Mouse (Mus musculus): ENCODE results near the gene Zfp652. TPM values are rescaled to one million over a fixed set of nuclear protein-coding genes. Genes with fewer than 3 reads are reported as not detected.
A peak's percentile ranks its signal among the peaks of the same experiment; 100 is the strongest.

Gene Zfp652
- total RNA-seq, 2 experiments from 2014 or later: 48.9 to 52.2 TPM

DNA sequence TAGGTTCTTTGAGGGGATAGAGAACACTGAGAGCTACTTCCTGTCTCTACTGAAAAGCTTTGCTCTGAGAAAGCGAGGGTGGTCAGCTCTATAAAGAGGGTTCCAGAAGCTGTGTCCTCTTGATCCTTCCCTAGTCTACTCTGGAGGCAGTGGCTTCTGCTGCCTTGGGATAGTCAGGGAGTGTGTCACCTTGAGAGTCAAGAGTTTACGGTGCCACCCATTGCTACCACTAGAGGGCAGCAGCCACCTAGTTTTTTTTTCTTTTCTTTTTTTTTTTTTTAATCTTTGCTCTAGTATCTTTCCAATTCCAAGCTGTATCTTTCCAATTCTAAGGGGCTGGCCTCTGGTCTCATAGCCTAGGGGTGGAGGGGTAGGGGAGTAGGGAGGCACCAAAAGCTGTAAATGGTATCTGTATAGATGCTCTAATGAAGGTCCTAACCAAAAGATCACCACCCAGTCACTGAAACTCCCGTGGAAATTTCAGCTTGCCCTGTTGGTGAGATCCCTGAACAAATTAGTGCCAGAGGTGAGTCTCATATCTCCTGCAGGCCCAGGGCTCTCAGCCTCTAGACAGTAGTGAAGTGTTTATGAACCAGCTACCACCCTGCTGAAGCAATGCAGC, 115.1 kb downstream of the Zfp652 start:
- peak; percentile 79 to 89 for DNase-seq
- intact Hi-C loops (cut with DNase I): loop anchor here (1.0 to 2.0 kb wide), 3 partner anchors 26 to 153 kb away; no protein-coding TSS in a partner anchor

DNA sequence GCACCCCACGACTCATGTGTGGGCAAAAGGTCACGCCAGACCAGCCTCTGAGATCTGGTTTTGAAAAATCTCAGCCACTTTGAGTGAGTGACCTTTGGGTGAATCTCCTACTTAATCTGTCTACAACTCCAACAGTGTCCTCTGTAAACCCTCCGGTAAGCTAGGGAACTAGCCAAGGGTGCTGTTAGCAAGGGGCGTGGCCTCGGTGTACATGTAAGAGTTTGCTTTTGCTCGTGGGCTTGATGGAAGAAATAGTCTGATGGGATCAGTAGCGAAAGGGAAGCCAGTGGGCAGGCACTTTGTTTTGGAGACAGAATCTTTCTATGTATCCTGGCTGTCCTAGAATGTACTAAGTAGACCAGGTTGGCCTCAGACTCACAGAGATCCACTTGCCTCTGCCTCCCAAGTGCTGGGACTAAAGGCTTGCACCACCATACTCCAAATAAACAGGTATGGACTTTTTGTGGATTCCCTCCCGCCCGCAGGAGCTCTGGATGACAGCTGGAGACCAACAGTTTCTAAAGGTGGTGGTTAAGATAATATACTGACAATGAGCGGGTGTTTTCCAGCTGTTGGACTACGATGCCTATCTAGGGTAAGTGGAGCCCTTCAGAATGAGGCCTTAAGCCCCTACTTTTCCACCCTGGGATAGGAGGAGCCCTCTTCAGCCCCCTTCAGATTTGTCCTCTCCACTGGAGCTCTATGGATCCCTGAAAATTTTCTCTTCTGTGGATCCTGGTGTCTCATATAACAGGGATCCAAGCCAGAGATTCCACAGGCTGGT, 115.9 kb downstream of the Zfp652 start:
- intact Hi-C loops (cut with DNase I): loop anchor here (2.0 kb wide), 1 partner anchor 152 kb away; no protein-coding TSS in a partner anchor
- no peak for DNase-seq

DNA sequence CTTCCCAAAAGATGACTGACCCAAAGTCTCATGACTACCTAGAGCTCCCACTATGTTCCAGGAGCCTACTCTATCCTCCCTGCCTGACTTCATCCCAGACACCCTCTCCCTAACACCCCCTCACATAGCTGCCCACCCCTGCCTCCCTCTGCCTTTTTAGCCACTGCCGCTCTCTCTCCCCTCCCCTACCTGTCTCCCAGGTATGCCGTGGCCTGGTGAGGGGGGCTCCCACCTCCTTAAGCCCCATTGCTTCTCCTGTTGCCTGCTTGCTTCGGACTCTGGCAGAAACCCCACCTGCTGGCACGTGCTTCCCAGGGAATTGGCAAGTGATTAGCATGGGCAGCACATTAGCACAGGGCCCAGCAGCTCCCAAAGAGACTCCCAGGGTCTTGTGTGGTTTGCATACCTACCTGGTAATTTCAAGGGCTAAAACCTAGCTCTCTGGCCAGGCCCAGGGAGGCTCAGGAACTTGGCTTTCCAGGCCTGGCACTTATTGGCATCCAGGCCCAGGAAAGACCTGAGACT, 117.1 kb downstream of the Zfp652 start:
- intact Hi-C loops (cut with DNase I): loop anchor here (2.0 kb wide), 1 partner anchor 151 kb away; no protein-coding TSS in a partner anchor
- no peak for DNase-seq

DNA sequence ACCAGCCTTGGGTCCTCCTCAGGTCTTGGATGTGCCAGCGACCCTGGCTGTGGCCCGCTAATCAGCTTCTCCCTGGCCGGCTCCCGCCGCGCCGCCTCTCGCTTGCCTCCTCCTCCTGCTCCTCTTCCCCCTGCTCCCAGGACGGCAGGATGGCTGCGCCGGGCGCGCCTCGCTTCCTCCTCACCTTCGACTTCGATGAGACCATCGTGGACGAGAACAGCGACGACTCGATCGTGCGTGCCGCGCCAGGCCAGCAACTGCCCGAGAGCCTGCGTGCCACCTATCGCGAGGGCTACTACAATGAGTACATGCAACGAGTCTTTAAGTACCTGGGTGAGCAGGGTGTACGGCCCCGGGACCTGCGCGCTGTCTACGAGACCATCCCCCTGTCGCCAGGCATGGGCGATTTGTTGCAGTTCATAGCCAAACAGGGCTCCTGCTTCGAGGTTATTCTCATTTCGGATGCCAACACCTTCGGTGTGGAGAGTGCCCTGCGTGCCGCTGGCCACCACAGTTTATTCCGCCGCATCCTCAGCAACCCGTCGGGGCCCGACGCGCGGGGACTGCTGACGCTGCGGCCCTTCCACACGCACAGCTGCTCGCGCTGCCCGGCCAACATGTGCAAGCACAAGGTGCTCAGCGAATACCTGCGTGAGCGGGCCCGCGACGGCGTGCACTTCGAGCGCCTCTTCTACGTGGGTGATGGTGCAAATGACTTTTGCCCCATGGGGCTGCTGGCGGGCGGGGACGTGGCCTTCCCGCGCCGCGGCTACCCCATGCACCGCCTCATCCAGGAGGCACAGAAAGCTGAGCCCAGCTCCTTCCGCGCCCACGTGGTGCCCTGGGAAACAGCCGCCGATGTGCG, 118.2 kb downstream of the Zfp652 start:
- intact Hi-C loops (cut with DNase I): no loop called here
- peak in 1 of 2 experiments; percentile 28 for DNase-seq

DNA sequence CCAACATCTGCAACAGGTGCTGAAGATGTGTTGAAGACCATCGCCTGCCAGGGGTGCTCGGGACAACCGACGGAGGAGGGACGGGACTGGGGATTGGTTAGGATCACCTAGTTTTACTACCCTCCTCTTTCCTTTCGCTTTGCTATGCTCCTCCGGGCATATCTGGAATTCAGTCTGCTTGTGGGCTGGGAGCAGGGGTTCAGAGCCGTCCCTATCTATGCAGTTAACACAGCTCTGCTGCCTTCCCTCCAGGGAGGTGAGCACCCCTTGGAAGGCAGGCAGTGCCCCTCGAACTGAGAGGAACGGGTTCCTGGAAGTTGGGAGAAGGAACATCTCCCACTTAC, 118.8 kb downstream of the Zfp652 start:
- intact Hi-C loops (cut with DNase I): no loop called here

DNA sequence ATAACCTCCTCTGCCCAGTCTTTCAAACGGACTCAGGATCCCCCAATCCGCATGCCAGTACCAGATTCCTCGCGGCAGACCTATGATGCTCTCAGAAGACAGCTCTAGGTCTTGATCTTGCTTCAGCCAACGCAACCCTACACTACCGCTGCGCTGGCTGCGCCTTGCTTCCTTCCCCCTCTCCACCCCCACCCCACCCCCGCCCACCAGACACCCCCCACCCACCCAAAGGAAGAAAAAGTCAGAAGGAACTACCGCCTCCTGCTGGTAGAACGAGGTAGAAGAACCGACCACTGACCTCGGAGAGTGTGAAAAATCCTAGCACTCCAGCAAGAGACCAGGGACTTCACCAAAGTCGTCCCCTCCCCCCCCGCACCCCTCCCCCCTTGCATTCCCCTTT, 119.2 kb downstream of the Zfp652 start:
- intact Hi-C loops (cut with DNase I): no loop called here
- DNase-seq: peak in 1 of 2 experiments; percentile 28

More for the DNA sequence above, 118.8 kb downstream of the Zfp652 start:
- DNase-seq: peak in 1 of 2 experiments; percentile 30

DNA sequence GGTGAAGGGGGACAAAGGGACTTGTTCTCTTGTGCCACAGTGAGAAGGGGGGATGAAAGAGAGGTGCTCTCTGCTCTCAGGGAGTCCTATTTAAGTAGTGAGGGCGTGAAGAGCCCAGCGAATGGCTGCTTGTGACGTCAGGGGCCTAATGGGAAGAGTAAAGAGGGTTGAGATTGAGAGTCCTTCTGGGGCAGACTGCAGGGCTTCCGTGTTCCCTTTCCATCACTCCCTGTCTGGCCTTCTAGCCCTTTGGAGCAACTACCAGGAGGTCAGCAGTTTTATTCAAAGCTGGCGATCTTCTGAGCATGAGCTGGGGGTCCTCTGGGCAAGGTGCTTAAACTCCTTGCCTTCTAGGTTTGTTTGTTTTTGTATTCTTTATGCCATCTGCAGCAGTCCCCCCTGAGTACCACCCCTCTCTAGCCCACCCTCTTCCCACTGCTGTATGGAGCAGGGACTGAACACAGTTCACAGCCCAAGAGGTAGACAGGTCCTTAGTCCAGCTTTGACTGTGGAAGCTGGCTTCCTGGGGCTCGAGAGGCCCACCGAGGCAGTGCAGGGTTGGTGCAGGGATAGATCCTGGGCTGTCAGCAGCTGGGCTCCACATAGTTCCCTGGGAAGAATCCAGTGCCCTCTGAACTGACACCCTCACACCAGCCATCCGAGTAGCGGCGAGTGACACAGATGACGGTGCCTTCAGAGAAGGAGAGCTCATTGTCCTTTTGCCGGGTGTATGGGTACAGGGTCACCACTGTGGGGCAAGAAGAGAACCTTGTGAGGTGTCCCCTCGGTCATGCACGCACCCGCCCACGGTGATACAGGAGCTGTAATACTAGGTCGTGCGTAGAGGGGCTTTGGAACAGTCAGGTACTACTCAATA, 119.9 kb downstream of the Zfp652 start:
- intact Hi-C loops (cut with DNase I): no loop called here
- no peak for DNase-seq

DNA sequence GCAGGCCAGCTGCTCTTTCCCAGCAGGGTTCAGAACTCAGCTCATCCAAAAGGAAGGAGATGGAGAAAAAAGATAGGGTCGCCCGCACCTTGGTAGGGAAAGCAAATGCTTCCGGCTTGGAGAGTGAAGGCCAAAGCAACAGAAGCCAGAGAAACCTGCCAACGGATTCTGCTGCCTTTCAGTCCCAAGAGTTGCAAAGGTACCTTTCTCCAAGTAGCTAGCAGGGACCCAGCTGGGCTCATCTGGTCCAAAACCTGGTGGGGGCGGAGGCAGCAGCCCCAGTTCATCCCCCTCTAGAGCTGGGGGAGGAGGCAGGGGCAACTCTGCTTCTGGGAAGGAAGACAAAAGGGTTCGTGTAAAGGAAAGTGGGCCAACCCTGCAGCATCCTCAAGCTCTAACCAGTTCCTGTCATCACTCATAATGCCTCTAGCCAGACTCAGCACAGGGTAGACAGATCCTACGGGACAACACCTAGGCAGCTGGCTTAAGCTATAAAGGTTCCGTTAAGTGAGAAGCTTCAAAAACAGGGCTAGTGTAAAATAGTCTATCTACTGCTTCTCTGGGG, 120.6 kb downstream of the Zfp652 start:
- intact Hi-C loops (cut with DNase I): no loop called here
- DNase-seq: no peak

DNA sequence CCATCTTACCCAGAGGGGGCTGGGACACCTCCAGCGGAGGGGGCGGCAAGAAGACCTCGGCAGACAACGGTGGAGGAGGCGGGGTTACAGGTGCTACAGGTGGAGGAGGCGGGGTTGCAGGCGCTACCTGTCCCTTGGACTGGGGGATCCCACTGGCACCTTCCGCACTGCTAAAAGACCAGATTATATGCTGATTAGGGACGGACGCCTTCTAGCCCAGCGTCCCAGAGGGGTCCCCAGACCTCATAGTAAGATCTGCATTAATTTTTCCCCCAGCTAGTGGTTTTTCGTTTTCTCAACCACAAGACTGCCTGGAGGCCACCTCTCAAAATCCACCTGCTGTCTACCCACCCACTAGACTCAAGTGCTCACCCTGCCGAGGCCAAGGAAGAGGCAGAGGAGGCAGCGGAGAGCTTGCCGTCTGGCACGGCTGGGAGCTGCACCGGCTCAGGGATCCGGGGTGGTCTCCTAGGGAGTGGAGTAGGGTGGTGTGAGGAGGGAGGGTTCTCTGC, 121.2 kb downstream of the Zfp652 start:
- intact Hi-C loops (cut with DNase I): no loop called here
- no peak for DNase-seq

DNA sequence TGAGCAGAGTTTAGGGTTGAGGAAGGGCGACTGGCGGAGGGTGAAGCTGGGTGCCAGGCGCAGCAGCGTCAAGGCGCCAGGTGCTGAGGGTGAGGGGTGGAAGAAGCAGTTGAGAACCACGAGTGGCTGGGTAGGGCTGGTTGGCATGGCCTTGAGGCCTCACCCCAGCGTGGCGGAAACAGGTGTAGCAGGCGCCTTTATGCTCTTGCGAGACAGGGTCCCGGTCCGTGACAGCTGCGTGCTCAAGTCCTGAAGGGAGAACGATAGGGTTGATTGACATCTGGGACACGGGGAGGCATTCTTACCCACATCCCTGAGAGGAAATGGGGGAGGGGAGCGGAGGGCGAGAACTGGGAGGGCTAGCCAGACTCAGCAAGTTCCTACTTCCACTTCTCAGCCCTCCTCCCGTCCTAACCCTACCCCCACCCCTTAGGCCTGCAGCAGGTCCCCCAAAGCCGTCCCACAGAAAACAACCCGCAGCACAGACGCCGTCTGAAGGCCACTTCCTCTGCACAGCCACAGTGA, 121.7 kb downstream of the Zfp652 start:
- peak; percentile 56 to 58 for DNase-seq
- intact Hi-C loops (cut with DNase I): no loop called here

DNA sequence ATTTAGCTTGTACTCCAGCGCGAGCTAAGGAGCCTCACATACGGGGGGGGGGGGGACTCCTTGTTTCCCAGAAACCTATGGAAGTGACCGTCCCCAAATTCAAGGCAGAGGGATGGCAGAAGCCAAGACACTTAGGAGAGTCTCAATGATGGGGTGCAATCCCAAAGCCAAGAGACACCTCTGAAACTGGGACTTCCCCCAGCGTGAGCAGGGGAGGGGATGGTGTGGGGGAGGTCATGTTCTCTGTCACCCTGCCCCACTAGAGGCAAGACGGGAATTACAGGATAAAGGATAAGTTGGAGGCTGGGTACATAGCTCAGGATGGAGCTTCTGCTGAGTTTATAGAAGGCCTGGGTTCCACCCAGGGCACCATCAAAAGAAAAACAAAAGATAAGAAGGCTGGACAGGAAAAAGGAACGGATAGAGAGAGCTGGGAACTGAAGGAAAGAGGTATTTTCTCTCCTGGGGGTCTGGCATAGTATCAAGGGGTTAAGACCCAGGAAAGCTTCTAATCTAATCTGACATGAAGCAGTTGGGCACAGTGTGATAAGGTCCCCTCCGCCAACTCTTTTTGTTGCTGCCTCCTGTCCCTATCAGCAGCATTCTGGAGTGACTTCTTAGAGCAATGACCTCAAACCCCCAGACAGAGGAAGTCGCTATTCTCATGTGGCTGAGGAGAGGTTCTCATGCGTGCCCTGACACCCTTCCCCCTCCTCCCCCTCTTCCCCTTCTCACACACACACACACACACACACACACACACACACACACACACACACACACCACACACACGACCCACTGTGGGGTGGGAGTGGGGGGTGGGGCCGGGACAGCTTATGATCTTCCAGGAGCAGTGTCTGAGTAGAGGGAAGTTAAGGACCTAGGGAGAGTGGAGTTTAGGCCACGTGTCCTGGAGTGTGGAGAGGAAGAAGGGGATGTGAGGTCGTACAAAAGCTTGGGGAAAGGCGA, 122.6 kb downstream of the Zfp652 start:
- intact Hi-C loops (cut with DNase I): no loop called here
- DNase-seq: peak in 1 of 2 experiments; percentile 34

DNA sequence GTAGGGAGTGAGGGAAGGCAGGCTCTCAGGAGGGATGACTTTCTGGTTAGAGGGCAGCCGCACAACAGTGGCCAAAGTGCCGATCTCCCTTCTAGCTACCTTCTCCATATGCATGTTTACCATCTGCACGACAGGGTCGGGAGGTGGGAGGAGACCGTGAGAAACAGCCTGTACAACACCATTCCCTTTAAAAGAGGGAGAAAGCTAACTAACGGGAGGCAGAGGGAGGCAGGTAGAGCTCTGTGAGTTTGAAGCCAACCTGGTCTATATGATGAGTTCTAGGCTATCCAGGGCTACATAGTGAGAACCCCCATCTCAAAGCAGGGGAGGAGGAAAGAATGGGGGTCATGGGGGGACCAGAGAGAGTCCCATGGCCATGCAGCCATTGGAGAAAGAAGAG, 123.4 kb downstream of the Zfp652 start:
- intact Hi-C loops (cut with DNase I): no loop called here

DNA sequence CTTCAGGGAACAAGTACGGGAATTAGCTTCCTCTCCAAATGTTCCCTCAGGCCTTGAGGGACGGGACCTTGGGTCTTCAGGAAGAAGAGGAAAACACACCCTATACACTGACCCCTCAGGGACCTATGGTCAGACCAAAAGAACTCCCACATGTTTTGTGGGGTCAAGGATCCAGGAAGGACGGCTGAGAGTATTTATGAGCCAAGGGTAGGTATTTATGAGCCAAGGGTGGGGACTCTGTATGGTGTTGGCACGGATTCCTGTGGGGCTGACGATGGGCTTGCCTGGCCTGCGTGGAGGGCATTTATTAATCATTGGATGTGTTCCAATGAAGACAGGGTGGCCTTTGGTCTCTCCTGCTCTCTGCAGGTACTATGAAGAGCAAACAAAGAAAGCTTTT, 124.0 kb downstream of the Zfp652 start:
- peak in 1 of 2 experiments; percentile 24 for DNase-seq
- intact Hi-C loops (cut with DNase I): no loop called here

More for the DNA sequence above, 123.4 kb downstream of the Zfp652 start:
- no peak for DNase-seq

DNA sequence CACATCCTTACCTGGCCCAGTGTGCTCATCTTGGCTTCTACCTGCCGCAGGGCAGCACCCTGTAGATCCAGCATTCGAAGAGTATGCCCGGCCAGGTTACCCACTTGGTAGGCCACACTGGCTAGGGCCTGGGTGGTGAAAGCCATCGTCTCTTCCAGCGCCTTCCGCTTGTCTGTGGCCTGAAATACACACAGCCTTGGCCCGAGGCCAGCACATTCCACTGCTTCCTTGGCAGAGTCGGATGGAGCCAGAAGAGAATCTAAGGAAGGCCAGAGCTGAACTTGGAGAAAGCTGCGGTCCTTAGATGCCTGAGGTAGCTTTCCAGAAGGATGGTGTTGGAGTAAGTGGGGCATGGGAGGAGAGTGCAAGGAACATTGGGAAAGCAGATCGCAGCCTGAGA, 124.6 kb downstream of the Zfp652 start, which contains the start of gene Gngt2:
Gngt2 (plus strand) TSS at position 158 of the 400 bp plus-strand sequence.
- peak; percentile 85 to 87 for DNase-seq
- intact Hi-C loops (cut with DNase I): no loop called here

DNA sequence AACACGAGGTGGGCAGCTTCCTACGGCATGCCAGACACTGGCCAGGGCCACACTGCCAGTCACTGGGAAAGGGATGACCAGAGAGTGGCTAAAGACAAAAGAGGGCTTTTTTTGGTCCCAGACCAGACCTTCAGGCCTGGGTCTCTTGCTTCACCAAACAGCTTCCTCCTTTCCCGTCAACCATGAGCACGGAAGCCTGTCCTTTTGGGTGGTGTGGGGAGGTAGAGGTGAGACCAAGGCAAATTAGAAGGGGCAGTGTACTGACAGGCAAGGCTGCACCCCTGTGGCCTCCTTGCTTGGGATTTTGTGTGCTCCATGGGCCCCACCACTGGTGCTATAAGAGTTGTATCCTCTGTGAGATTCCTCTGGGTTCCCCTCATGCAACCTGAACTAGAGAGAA, 126.1 kb downstream of the Zfp652 start:
- DNase-seq: no peak
- intact Hi-C loops (cut with DNase I): no loop called here

DNA sequence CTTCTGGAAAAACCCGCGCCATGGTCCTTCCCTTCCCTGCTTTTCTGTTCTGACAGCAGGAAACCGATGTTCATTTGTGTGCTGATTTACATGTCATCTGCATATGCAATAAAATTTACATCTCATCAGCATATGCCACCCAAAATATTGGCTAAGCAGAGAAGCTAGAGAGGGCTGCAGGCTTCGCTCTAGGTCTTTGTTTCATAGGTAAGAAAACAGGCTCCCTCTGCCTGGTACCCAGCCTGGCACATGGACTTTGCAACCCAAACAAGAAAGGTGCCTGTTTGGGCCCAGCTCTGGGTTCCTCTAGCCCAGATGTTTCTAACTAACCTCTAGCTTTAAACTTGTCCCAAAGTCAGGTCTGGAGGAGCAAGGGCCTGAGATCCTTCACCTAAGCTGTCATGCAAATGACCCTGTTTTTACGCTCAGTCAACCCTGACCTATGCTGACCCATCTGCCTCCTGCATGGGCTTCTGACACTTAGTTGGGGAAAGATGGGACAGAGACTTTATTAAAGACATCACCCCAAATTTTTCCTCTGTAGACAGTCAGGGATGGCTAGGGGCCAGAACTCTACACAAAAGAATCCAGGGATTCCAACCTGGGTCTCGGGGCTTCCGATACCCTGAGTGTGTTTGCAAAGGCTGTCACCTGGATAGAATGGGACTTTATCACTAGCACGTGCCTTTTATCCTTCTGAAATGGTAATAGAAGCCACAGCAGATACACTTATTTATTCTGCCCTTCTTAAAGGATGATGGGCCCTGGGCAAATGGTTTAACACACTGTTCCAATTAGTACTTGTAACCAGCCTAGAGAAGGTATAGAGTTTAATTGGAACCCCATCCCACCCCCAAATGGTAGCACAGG, 126.8 kb downstream of the Zfp652 start:
- no peak for DNase-seq
- intact Hi-C loops (cut with DNase I): no loop called here

All from heart, postnatal 10 days (tissue).